Mouse (Mus musculus) midbrain, postnatal 0 days (tissue): ENCODE results near the gene Nup153. TPM values are rescaled to one million over a fixed set of nuclear protein-coding genes. Genes with fewer than 3 reads are reported as not detected.
A peak's percentile ranks its signal among the peaks of the same experiment; 100 is the strongest.

Source experiments
- ATAC-seq: fragments of 200-750 bp; cut with Nextera tagmentation; 2 replicates; pipeline ENCODE4 v1.8.0; 2017; ENCODE audit warnings: moderate number of reproducible peaks, mild to moderate bottlenecking, moderate TSS enrichment, moderate library complexity; ENCODE audit not compliant: low FRiP score
- DNase-seq: peaks from one replicate; pipeline ENCODE4 v3.0.0-alpha.2; 2015; ENCODE audit warnings: low spot score
- H3K27ac ChIP-seq: fragments of 300-500 bp; sonication (generic); 2 replicates; pipeline ENCODE4 v1.5.1; 2014; ENCODE audit warnings: low read depth, mild to moderate bottlenecking, low read length, mixed read lengths
- H3K27me3 ChIP-seq: fragments of 300-500 bp; sonication (generic); 2 replicates; pipeline ENCODE4 v1.6.1; 2014; ENCODE audit warnings: low read length, control low read depth, mixed read lengths; ENCODE audit not compliant: insufficient read depth
- H3K36me3 ChIP-seq: fragments of 300-500 bp; sonication (generic); 2 replicates; pipeline ENCODE4 v1.6.1; 2014; ENCODE audit warnings: low read length, control low read depth, mixed read lengths; ENCODE audit not compliant: insufficient read depth
- H3K4me1 ChIP-seq: fragments of 300-500 bp; sonication (generic); 2 replicates; pipeline ENCODE4 v1.6.1; 2014; ENCODE audit warnings: mild to moderate bottlenecking, control low read depth, antibody characterized with exemption, low read length, mixed read lengths; ENCODE audit not compliant: insufficient read depth
- H3K4me2 ChIP-seq: fragments of 300-500 bp; sonication (generic); 2 replicates; pipeline ENCODE4 v1.6.1; 2014; ENCODE audit warnings: low read depth, mild to moderate bottlenecking, low read length, mixed read lengths; ENCODE audit not compliant: poor library complexity, severe bottlenecking
- H3K4me3 ChIP-seq: fragments of 300-500 bp; sonication (generic); 2 replicates; pipeline ENCODE4 v1.5.1; 2014; ENCODE audit warnings: low read depth, mild to moderate bottlenecking, low read length, moderate library complexity
- H3K9ac ChIP-seq: fragments of 300-500 bp; sonication (generic); replicated peaks from 2 replicates; pipeline ENCODE4 v1.6.1; 2014; ENCODE audit warnings: mild to moderate bottlenecking, low read length, moderate library complexity, mixed read lengths; ENCODE audit not compliant: poor library complexity, severe bottlenecking
- H3K9me3 ChIP-seq: fragments of 300-500 bp; sonication (generic); 2 replicates; pipeline ENCODE4 v1.6.1; 2016; ENCODE audit warnings: low read length, control low read depth
- CTCF ChIP-seq: IDR thresholded peaks from 2 replicates; pipeline ENCODE4 v1.5.1; 2016; ENCODE audit warnings: antibody characterized with exemption, mild to moderate bottlenecking
- whole genome bisulfite sequencing: fragments of 180-500 bp; shearing (Covaris S2); extraction: QIAGEN DNeasy Blood & Tissue Kit; methylation state at CpG from one replicate; pipeline ENCODE4 v1.1.7; 2014; 5-methylcytosine and 5-hydroxymethylcytosine counted together
- polyA plus RNA-seq: library from polyadenylated mRNA; unstranded; fragments of >200 nt; fragmentation: Nextera tagmentation; extraction: Ambion mirVana; gene quantifications from 2 replicates; pipeline ENCODE4 v1.2.1, GENCODE M21; 2015
- total RNA-seq: library from RNA; depleted of rRNA; stranded (reverse); fragments of >200 nt; gene quantifications from 2 replicates; pipeline ENCODE4 v1.2.3, GENCODE M21; 2014

Nup153 gene
- total and polyA plus RNA-seq, 2 experiments from 2014 or later = 11.8 to 61.7 TPM

GRCm38 (mm10) chr13:46659211-46659610 is 68.5 kb downstream of the Nup153 start:
- no peaks in the 10 kb centered on the region for H3K9me3 ChIP-seq
- no peaks in the 10 kb centered on the region for H3K4me1 ChIP-seq
- H3K27ac ChIP-seq = no peak overlapping the region
- H3K36me3 ChIP-seq = no peaks in the 10 kb centered on the region
- H3K4me3 ChIP-seq = no peak overlapping the region
- H3K27me3 ChIP-seq = no peaks in the 10 kb centered on the region
- no peak overlapping the region for H3K9ac ChIP-seq
- no peak overlapping the region for H3K4me2 ChIP-seq
- TF ChIP-seq CTCF = no peak
- 89% methylated on average over 5 of the region's 5 CpGs for WGBS
- no peak for DNase-seq
- ATAC-seq = no peak

- Histone ChIP-seq H3K9ac (no peak overlapping the region), H3K27me3 (no peaks in the 10 kb centered on the region), H3K9me3 (no peaks in the 10 kb centered on the region), H3K4me3 (no peak overlapping the region), H3K27ac (no peak overlapping the region), H3K4me1 (no peaks in the 10 kb centered on the region), H3K4me2 (no peak overlapping the region), H3K36me3 (no peaks in the 10 kb centered on the region)
- WGBS = 84% methylated on average over 5 of the region's 5 CpGs
- no peak for ATAC-seq
- peak; percentile 11 for DNase-seq
- no peak for TF ChIP-seq CTCF
Measured at GRCm38 (mm10) chr13:46654566-46654965, 73.2 kb downstream of the Nup153 start.

DNA sequence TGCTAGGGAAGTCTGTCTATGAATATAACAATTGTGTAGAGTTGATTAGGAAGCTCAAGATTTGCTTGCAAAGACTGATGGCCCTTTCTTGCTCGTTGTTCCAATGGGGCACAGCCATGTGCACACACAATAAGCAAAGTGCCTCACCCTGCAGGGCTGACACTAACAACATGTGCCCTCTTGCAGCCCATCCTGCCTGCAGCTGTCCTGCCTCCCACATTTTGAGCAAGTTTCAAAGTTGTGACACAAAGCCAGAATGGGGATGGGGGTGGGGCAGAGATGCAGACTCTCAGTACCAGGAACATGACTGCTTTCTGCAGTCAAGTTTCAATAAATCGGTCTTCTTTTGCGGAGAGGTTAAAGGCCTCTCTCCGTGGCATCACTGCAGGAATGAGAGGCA is 74.1 kb downstream of the Nup153 start:
- Histone ChIP-seq H3K36me3 (no peaks in the 10 kb centered on the region), H3K9ac (no peak overlapping the region), H3K27ac (no peak overlapping the region), H3K9me3 (no peaks in the 10 kb centered on the region), H3K4me3 (no peak overlapping the region), H3K27me3 (no peaks in the 10 kb centered on the region), H3K4me2 (no peak overlapping the region), H3K4me1 (no peaks in the 10 kb centered on the region)
- 78% methylated on average over 4 of the region's 4 CpGs for WGBS
- DNase-seq = no peak
- no peak for ATAC-seq
- TF ChIP-seq CTCF = no peak

GRCm38 (mm10) chr13:46652671-46653070 is 75.1 kb downstream of the Nup153 start:
- DNase-seq = no peak
- Histone ChIP-seq H3K27me3 (no peaks in the 10 kb centered on the region), H3K4me3 (no peak overlapping the region), H3K4me2 (no peak overlapping the region), H3K9ac (no peak overlapping the region), H3K9me3 (no peaks in the 10 kb centered on the region), H3K36me3 (no peaks in the 10 kb centered on the region), H3K27ac (no peak overlapping the region), H3K4me1 (no peaks in the 10 kb centered on the region)
- 89% methylated on average over 7 of the region's 7 CpGs for WGBS
- TF ChIP-seq CTCF = no peak
- no peak for ATAC-seq

DNA sequence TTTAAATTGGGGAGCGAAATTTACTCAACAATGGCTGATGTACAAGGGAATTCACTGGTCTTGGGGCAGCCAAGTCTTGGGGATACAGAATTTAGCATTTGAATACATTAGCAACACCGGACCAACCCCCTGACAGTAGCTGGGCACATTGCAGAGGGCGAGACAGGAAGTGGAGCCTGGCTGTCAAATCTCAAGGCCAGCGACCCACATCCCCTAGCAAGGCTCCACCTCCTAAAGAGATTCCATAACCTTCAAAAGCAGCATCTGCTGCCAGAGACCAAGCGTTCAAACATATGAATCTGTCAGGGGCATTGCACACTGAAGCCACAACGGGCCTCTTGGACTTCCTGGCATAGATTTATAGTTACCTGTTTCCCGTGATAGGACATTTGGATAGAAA is 75.9 kb downstream of the Nup153 start:
- H3K4me2 ChIP-seq = no peak overlapping the region
- H3K9me3 ChIP-seq = no peaks in the 10 kb centered on the region
- H3K9ac ChIP-seq = no peak overlapping the region
- H3K36me3 ChIP-seq = no peaks in the 10 kb centered on the region
- no peaks in the 10 kb centered on the region for H3K4me1 ChIP-seq
- TF ChIP-seq CTCF = no peak
- no peak overlapping the region for H3K27ac ChIP-seq
- H3K27me3 ChIP-seq = no peaks in the 10 kb centered on the region
- ATAC-seq (no peak), DNase-seq (no peak)
- WGBS = 91% methylated on average over 7 of the region's 7 CpGs
- no peak overlapping the region for H3K4me3 ChIP-seq

GRCm38 (mm10) chr13:46645476-46645875 is 82.3 kb downstream of the Nup153 start:
- no peak overlapping the region for H3K27ac ChIP-seq
- no peaks in the 10 kb centered on the region for H3K27me3 ChIP-seq
- no peak overlapping the region for H3K4me2 ChIP-seq
- no peak for ATAC-seq
- no peaks in the 10 kb centered on the region for H3K4me1 ChIP-seq
- DNase-seq = no peak
- no peak overlapping the region for H3K4me3 ChIP-seq
- H3K9me3 ChIP-seq = 0 out of 2 replicates have a peak, but pooled peaks cover 3% of the 10 kb centered on the region
- no peaks in the 10 kb centered on the region for H3K36me3 ChIP-seq
- no peak overlapping the region for H3K9ac ChIP-seq
- 74% methylated on average over 6 of the region's 6 CpGs for WGBS
- no peak for TF ChIP-seq CTCF
